Mouse (Mus musculus): ENCODE results near the gene Vangl1.

Vangl1 gene

DNA sequence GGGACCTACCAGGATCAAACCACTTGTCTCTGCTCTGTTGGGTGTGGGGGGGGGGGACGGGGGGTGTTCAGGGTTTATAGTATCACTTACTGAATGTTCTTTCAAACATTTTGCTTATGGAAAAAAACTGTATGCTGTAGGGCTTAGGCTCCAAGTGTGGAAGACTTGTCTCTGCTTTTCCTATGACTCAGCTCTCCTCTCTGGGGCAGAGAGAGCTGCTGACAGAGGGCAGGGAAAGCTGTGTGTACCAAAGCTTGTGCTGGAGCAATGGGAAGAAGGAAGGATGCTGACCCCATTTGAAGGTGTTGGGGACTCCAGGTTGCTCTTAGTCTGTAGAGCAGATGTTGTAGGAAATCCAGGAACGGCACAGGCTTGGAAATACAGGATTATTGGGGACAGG lies 63.0 kb downstream of the Vangl1 start:
- no peak for DNase-seq

DNA sequence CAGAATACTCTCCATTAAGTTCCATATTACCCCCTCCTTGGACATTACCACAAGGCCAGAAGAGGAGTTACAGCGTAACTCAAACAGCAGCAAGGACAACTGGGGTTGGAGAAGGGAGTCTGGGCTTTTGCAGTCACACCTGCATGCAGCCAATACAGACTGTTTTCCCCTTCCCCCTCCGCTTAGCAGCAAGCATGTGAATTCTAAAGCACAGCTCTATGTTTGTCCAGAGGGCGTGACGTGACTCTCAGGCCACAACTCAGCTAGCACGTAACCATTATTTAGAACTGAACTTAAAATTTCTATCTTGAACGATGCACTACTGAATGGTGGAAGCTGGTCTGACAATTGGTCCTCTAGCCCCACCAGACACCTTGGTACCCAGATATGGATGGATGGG lies 63.9 kb downstream of the Vangl1 start:
- DNase-seq = no peak

- DNase-seq = peak; percentile 83
Measured at GRCm38 (mm10) chr3:102138899-102139298, 65.6 kb downstream of the Vangl1 start.

DNA sequence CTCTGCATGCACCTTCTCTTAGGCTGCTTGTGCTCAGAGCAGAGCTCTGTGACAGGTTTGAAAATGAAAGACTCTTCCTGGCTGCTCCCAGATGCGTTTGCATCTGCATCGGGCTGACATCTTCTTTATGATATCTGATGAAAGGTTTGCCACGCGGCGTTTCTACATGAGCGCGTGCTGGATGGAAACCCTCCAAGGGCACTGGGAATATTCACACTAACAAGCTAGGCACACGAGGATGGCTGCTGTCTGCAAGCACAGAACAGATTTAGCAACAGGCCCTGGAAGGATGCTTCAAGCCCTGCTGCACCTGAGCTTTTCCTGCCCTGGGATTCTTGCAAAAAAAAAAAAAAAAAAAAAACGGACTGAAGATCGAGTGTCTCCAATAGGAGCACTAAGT lies 67.3 kb downstream of the Vangl1 start:
- DNase-seq = no peak

- peak; percentile 93 for DNase-seq
Measured at GRCm38 (mm10) chr3:102135389-102136113, 68.9 kb downstream of the Vangl1 start.

DNA sequence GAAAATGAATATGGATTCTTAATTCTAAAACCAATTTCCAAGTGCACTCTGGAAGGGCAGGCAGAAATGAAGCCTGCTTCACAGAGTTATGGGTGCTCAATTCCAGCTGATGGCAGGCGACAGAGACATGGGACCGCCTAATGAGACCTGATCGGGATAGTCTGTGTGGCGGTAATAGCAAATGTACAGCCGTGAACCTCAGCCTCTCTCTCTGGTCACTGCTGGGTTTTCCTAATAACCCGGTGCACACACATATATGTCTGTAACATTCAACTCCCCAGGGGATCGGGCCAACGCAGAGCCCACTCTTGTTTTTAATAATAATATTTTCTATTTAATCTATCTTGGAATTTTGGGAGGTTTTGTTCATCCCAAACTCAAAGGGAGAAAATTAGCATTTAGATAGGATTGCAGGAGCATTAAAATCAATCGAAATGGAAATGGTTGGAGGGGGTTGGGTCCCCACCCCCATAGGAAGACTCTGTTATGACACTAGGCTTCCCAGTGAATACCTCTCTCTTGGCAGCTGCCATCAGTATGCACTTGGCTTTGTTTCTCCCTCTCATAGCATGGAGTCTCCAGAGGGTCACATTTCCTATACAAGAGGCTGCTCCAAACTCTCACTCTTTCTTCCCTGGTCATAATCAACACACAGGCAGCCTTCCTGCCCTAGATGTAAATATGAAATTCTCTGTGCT lies 72.7 kb downstream of the Vangl1 start:
- no peak for DNase-seq

GRCm38 (mm10) chr3:102130478-102130877 lies 74.0 kb downstream of the Vangl1 start:
- DNase-seq = peak; percentile 88

DNA sequence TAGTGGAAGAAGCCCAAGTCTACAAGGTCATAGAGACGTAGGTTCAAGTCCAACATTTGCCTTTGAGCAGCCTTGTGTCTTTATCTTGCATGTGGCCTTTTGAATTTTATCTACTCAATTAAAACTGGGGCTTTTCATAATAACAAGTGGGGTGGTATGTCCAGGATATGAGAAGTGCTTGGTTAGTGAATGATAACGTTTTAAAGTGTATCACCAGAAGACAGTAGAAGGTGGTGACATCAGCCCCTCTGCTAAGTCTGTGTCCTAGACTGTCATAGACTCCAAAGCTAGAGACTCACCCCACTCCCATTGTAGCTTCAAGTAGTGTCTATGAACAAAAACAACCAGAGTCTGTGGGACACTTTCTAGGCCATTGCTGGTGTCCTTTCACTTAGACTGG lies 76.3 kb downstream of the Vangl1 start:
- no peak for DNase-seq

DNA sequence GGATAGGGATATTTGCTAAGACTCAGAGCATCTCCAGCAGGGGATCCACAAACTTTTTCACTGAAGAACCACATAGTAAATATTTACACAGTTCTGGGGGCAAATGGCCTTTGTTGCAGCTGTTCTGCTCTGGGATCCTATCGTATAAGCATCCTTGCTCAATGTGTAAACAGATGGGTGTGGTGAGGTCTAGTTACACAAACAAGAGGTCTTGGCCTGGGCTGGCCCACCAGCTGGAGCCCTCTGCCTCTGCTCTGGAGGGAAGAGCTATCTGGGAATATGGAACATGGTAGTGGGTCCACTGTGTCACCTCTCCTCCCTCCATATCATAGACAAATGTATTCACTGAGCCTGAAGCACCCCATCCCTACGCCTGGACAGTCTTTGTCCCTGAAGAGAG lies 77.4 kb downstream of the Vangl1 start:
- no peak for DNase-seq

DNA sequence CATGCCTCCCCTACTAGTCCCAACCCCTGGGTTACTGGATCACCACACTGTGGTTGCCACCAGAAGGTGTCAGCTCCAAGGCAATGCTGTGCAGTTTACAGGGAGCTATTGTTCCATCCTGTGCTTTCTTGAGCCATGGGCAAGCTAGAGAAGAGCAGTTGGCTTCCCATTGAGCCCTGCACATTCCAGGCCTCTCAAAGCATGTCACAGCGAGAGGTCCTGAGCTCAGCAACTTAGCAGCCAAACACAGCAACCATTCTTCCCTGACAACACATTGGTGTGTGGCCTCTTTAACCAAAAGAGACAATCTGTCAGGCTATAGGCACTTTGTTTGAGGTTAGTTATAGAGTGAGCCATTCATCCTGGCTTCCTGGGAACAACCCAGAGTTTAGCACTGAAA lies 78.9 kb downstream of the Vangl1 start:
- DNase-seq = no peak

DNA sequence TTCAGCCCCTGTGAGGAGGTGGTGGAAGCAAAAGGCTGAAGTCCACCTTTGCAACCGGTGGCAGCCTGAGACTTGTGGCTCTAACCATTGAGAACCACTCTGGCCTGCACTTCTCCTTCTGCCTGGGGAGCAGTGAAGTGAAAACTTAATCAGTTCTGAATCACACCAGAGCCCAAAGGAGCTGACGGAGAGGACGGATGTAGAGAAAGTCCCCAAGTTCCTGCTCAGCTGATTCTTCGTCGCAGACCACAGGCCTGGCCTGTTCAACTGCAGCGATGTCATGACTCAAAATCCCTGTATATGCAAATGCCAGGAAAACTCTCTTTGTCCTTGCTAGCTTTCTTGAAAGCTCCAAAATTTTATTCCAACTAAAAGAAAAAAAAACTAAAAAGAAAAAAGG lies 80.8 kb downstream of the Vangl1 start:
- no peak for DNase-seq

GRCm38 (mm10) chr3:102122046-102122445 lies 82.4 kb downstream of the Vangl1 start:
- no peak for DNase-seq

GRCm38 (mm10) chr3:102120947-102121346 lies 83.5 kb downstream of the Vangl1 start:
- no peak for DNase-seq

DNA sequence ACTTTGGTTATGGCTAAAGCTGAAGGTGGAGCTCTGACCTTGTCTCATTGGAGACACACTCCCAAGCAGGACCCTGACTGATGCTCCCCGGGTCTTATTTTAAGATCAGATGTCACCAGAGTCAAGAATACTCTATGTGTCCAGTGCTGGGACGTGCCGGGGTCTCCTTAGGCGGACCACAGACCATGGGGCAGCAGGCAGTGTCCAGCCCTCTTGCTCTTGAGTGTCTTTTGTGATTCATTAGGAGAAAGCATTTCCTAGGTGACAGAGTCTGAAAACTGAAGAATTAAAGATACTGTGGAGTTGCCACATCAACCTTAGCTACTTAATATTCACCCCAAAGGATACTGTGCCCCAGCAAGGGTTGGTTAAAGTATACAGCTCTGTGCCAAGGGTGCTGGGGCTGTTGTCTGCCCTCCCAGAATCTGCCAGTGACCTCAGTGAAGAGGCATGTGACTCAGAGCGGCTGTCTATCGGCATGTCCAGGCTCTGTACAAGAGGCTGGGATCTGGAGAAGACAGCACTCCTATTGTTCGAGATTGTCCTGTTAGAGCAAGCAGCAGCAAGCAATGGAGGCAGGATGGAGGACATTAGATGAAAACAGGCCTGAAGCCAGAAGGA lies 92.4 kb downstream of the Vangl1 start:
- DNase-seq = peak; percentile 92

DNA sequence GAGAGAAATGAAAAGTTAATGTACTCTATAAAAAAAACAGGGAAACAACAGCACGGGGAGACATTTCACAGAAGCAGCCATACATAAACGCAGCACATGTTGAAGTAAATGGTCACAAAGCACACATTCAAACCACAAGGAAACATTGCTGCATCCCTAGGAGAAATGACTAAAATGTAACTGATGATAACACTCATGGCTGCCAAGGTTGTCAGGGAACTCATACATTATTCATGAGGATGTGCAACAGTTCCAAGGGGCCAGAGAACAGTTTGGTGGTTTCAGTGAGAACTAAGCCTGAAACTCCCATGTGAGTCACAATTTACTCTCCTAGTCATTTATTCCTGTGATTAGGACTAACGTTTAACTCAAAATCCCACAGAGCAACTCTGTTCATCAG lies 96.3 kb downstream of the Vangl1 start:
- DNase-seq = no peak

DNA sequence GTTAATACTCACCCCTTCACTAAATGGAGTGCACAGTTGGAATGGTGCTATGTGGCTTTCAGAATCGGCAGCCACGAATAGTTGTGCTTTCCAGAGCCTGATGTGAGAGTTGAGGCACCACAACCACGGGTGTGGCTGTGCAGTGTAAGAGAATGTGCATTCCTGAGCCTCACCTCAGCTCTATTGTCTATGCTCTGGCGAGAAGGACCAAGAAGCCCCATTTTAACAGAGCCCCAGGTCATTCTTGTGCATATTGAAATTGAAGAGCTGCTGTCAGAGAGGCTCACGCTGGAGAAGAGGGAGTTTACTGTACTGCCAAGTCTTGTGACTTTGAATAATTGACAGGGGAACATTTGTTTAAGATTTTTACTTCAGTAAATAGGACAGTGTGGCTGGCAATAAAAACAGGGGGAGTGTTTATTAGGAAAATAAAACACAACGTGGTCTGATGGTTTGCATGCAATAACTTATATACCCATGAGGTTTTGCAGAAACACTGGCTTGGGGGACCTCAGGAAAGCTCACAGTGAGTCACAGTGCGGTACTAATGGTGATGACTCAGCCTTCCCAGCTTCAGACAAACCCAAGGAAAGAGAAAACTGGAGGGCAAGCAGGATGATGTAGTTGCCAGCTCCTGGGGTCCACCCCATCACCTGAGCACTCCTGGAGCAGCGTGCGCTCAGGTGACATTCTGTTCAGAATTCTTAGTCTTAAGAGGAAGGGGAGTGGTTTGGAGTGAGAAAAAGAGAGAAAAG lies 100.5 kb downstream of the Vangl1 start:
- DNase-seq = no peak

All from heart, adult 11 months (tissue).